In genomic region chr13:115417829-115418228, GRCm38 (mm10) we compare ENCODE assay signal across 24 mouse cellular contexts.
A peak's percentile ranks its signal among the peaks of the same experiment; 100 is the strongest.
DNase-seq lines count a peak whose midpoint lies in the region; ATAC-seq and TF ChIP-seq lines count a peak whose summit lies in the region.
"Had no signal": no experiment of that assay in that cellular context is flagged by ENCODE, and none has a peak within 500 bp of the region (broad histone marks: within the 10 kb centered on the region; RNA-seq: fewer than 3 reads in every experiment).

No protein-coding gene starts in this region.

- no peak overlapping the region for H3K27ac ChIP-seq in hindbrain, postnatal 0 days
- H3K27ac ChIP-seq in hindbrain, embryonic 13.5 days, result no peak overlapping the region
- H3K27ac ChIP-seq in midbrain, postnatal 0 days (ENCODE audit: low read depth, low read length), result no peak overlapping the region
- no peak overlapping the region for H3K27ac ChIP-seq in midbrain, embryonic 16.5 days (ENCODE audit: low read length)
- H3K27ac ChIP-seq: embryonic facial prominence, embryonic 10.5 days; embryonic facial prominence, embryonic 13.5 days; forebrain, embryonic 12.5 days; gastrocnemius, adult 2 months; hindbrain, embryonic 15.5 days; intestine, embryonic 15.5 days had no signal

- no peak overlapping the region for H3K4me3 ChIP-seq in hindbrain, postnatal 0 days (ENCODE audit: low read length)
- H3K4me3 ChIP-seq in hindbrain, embryonic 13.5 days, result no peak overlapping the region
- H3K4me3 ChIP-seq in midbrain, postnatal 0 days (ENCODE audit: low read depth, low read length), result no peak overlapping the region
- H3K4me3 ChIP-seq in midbrain, embryonic 16.5 days (ENCODE audit: low read depth, low read length), result no peak overlapping the region
- H3K4me3 ChIP-seq: embryonic facial prominence, embryonic 10.5 days; embryonic facial prominence, embryonic 13.5 days; erythroblast, embryonic 14.5 days; forebrain, embryonic 12.5 days; gastrocnemius, adult 2 months; hindbrain, embryonic 15.5 days; intestine, embryonic 15.5 days had no signal

- peak; percentile 11 to 35 for DNase-seq in cerebellum, postnatal 10 days
- DNase-seq in cerebellum, postnatal 4 days (ENCODE audit: low spot score in 2 of 2), result no peak
- DNase-seq in hindbrain, postnatal 0 days (ENCODE audit: low spot score), result peak; percentile 28
- peak; percentile 17 for DNase-seq in midbrain, postnatal 0 days (ENCODE audit: low spot score)
- DNase-seq: adrenal gland, adult 8-10 months; adrenal gland, postnatal 25 days; cerebellum, adult 18-20 months; cerebellum, adult 9-10 months; cerebellum, postnatal 25 days; embryo, embryonic 11 days; forebrain, postnatal 0 days; gastrocnemius, adult 2 months; gastrocnemius, postnatal 14 days; heart, adult 11 months had no signal

- no peaks in the 10 kb centered on the region for H3K9me3 ChIP-seq in hindbrain, postnatal 0 days (ENCODE audit: low read length)
- no peaks in the 10 kb centered on the region for H3K9me3 ChIP-seq in hindbrain, embryonic 13.5 days
- no peaks in the 10 kb centered on the region for H3K9me3 ChIP-seq in midbrain, postnatal 0 days (ENCODE audit: low read length)
- no peaks in the 10 kb centered on the region for H3K9me3 ChIP-seq in midbrain, embryonic 16.5 days (replicated peaks; ENCODE audit: control insufficient read depth, low read length, poor library complexity, severe bottlenecking)
- H3K9me3 ChIP-seq: embryonic facial prominence, embryonic 10.5 days; embryonic facial prominence, embryonic 13.5 days; forebrain, embryonic 12.5 days; hindbrain, embryonic 15.5 days; intestine, embryonic 15.5 days had no signal

- no peak overlapping the region for H3K4me2 ChIP-seq in hindbrain, postnatal 0 days (ENCODE audit: low read depth, low read length)
- no peak overlapping the region for H3K4me2 ChIP-seq in hindbrain, embryonic 13.5 days
- no peak overlapping the region for H3K4me2 ChIP-seq in midbrain, postnatal 0 days (ENCODE audit: low read depth, low read length, poor library complexity, severe bottlenecking)
- no peak overlapping the region for H3K4me2 ChIP-seq in midbrain, embryonic 16.5 days (ENCODE audit: low read length)
- H3K4me2 ChIP-seq: embryonic facial prominence, embryonic 13.5 days; forebrain, embryonic 12.5 days; heart, embryonic 11.5 days; hindbrain, embryonic 15.5 days; intestine, embryonic 15.5 days had no signal

- WGBS in hindbrain, postnatal 0 days, result 39% methylated on average over 4 of the region's 4 CpGs
- WGBS in hindbrain, embryonic 13.5 days, result 53% methylated on average over 4 of the region's 4 CpGs
- WGBS in midbrain, postnatal 0 days, result 34% methylated on average over 4 of the region's 4 CpGs
- WGBS in midbrain, embryonic 16.5 days, result 53% methylated on average over 4 of the region's 4 CpGs

- no peak for ATAC-seq in hindbrain, postnatal 0 days
- no peak for ATAC-seq in hindbrain, embryonic 13.5 days (ENCODE audit: low FRiP score)
- no peak for ATAC-seq in midbrain, postnatal 0 days (ENCODE audit: low FRiP score)
- ATAC-seq in midbrain, embryonic 16.5 days, result no peak
- ATAC-seq: activated CD4-positive, CD25-positive, alpha-beta regulatory T cell, adult 4 months; forebrain, postnatal 0 days; intestine, embryonic 15.5 days had no signal

- H3K4me1 ChIP-seq in hindbrain, postnatal 0 days (ENCODE audit: insufficient read depth, low read length), result no peaks in the 10 kb centered on the region
- H3K4me1 ChIP-seq in hindbrain, embryonic 13.5 days (replicated peaks), result no peaks in the 10 kb centered on the region
- H3K4me1 ChIP-seq in midbrain, postnatal 0 days (ENCODE audit: insufficient read depth, low read length), result no peaks in the 10 kb centered on the region
- H3K4me1 ChIP-seq in midbrain, embryonic 16.5 days (ENCODE audit: control insufficient read depth, insufficient read depth, low read length), result peaks cover 3% of the 10 kb centered on the region
- H3K4me1 ChIP-seq: embryonic facial prominence, embryonic 13.5 days; hindbrain, embryonic 15.5 days; intestine, embryonic 15.5 days had no signal

- H3K27me3 ChIP-seq in hindbrain, postnatal 0 days (ENCODE audit: insufficient read depth, low read length), result no peaks in the 10 kb centered on the region
- no peaks in the 10 kb centered on the region for H3K27me3 ChIP-seq in hindbrain, embryonic 13.5 days
- H3K27me3 ChIP-seq in midbrain, postnatal 0 days (ENCODE audit: insufficient read depth, low read length), result no peaks in the 10 kb centered on the region
- no peaks in the 10 kb centered on the region for H3K27me3 ChIP-seq in midbrain, embryonic 16.5 days (ENCODE audit: control insufficient read depth, insufficient read depth, low read depth, low read length)
- H3K27me3 ChIP-seq: embryonic facial prominence, embryonic 13.5 days; hindbrain, embryonic 15.5 days; intestine, embryonic 15.5 days had no signal

- no peak overlapping the region for H3K9ac ChIP-seq in hindbrain, postnatal 0 days (replicated peaks; ENCODE audit: low read length)
- H3K9ac ChIP-seq in hindbrain, embryonic 13.5 days, result no peak overlapping the region
- no peak overlapping the region for H3K9ac ChIP-seq in midbrain, postnatal 0 days (replicated peaks; ENCODE audit: low read length, poor library complexity, severe bottlenecking)
- H3K9ac ChIP-seq in midbrain, embryonic 16.5 days (ENCODE audit: low read depth, low read length), result no peak overlapping the region
- H3K9ac ChIP-seq: embryonic facial prominence, embryonic 13.5 days; forebrain, embryonic 12.5 days; forebrain, postnatal 0 days; hindbrain, embryonic 15.5 days; intestine, embryonic 15.5 days had no signal

- TF ChIP-seq CTCF in hindbrain, postnatal 0 days (IDR thresholded peaks at IDR 0.05; ENCODE audit: low read depth), result no peak
- TF ChIP-seq CTCF in midbrain, postnatal 0 days (IDR thresholded peaks at IDR 0.05), result no peak

- H3K36me3 ChIP-seq in hindbrain, postnatal 0 days (ENCODE audit: insufficient read depth, low read length), result no peaks in the 10 kb centered on the region
- no peaks in the 10 kb centered on the region for H3K36me3 ChIP-seq in hindbrain, embryonic 13.5 days
- no peaks in the 10 kb centered on the region for H3K36me3 ChIP-seq in midbrain, postnatal 0 days (ENCODE audit: insufficient read depth, low read length)
- H3K36me3 ChIP-seq in midbrain, embryonic 16.5 days (ENCODE audit: control insufficient read depth, insufficient read depth, low read length), result no peaks in the 10 kb centered on the region
- H3K36me3 ChIP-seq: embryonic facial prominence, embryonic 10.5 days; embryonic facial prominence, embryonic 13.5 days; forebrain, embryonic 12.5 days; hindbrain, embryonic 15.5 days; intestine, embryonic 15.5 days had no signal

Comparison
In these comparisons a context has a peak if more than half of its experiments do, and no peak if none do; other contexts are left out.
1. DNase-seq: peak in cerebellum, postnatal 10 days (2 of 2), hindbrain, postnatal 0 days (single experiment) and midbrain, postnatal 0 days (single experiment); none in cerebellum, postnatal 4 days (0 of 2).